Mouse (Mus musculus): ENCODE data around the gene 4921507P07Rik.
A peak's percentile ranks its signal among the peaks of the same experiment; 100 is the strongest.
"Not testable (repeated sequence)": the region's sequence is repeated elsewhere in the genome, so short reads cannot be mapped to it uniquely, and the experiment has no call there.

The 4921507P07Rik gene

DNA sequence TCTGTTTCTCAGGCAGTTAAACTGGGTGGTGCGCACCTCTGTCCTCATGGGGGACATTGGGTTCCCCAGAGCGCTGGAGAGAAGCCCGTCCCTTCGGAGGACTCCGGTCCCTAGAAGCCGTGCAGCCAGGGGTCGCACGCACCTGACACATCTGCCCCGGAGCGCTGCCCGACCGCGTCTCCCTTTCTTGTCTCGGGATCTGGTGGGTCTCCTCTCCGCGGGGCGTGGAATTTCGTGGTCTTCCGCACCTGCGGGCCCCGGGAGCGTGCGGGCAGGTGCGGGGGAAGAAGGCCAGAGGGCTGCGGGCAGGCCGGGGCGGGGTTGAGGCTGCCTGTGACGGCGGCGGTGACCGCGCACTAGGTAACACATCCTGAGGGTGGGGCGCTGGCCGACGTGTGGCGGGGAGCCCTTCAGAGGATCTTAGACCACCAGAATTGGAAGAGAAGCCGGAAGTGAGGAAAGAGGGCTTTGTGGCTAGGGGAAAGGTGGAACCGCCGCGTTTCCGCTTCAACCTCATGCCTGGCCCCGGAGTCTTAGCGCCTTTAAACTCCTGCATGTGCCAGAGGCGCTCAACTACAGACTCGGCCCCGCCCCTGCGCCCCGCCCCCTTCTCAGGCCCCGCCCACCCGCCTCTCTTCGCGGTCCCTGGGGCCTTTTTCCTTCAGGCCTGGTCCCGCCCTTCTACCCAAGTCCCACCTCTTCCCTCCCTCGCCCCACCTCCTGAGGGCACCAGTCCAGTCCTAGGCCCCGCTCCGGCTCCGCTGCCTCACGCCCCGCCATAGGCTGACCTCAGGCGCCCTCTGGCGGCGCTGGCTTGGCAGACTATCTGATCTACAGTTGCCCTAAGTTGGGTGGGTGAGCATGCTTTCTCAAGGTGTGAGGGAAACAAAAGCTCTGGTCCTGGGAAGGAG, at the start of gene 4921507P07Rik:
Gene 4921507P07Rik (minus strand): TSS at position 332 of the 911 bp plus-strand sequence.
- DNase-seq (ENCODE audit: low spot score) = peak; percentile 83

- no peak for DNase-seq (ENCODE audit: low spot score)
These were observed 48.3 kb upstream of the 4921507P07Rik start for GRCm38 (mm10) chr6:50644701-50645100.

GRCm38 (mm10) chr6:50641898-50642297, 45.5 kb upstream of the 4921507P07Rik start:
- no peak for DNase-seq (ENCODE audit: low spot score)

GRCm38 (mm10) chr6:50640377-50640776, 43.9 kb upstream of the 4921507P07Rik start:
- no peak for DNase-seq (ENCODE audit: low spot score)

- DNase-seq (ENCODE audit: low spot score) = no peak
These were observed 43.2 kb upstream of the 4921507P07Rik start for GRCm38 (mm10) chr6:50639656-50640055.

DNA sequence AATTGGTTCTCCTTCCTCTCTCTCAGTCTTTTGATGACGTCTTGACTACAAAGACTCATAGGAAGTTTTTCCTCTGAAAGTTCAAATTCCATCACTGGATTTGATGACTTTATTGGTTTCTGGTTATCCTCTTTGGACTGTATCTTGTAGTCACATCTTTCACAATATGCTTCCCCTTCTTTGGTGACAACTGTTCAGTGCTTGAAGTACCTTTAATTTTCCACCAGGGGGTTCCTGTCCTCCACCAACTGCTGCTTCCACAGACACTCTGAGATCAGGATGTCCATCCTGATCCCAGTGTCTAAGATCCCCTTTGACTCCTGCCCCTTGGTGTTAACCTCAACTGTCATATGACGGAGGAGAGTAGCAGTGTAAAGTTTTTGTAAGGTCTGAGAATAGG, 29.7 kb upstream of the 4921507P07Rik start:
- DNase-seq (ENCODE audit: low spot score) = not testable (repeated sequence)

- not testable (repeated sequence) for DNase-seq (ENCODE audit: low spot score)
These were observed 21.8 kb upstream of the 4921507P07Rik start for GRCm38 (mm10) chr6:50618273-50618672.

DNA sequence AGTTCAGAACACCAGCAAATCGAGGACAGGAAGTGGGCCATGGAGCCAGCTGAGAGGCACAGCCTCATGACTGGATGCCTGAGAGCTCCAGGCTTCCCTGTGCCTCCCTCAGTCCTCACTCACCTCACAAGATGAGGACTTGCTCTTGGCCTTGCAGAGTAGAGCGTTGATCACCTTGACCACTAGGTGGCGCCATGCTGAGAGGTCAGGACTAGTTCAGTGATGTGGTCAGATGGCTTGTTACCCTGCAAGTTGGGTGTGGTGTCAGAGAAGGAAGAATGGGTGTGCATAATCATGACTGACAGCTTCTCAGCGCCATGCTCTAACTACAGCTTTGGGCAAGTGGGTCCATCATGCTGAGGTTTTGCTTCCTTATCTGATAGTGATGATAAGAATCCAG, 5.2 kb upstream of the 4921507P07Rik start:
- no peak for DNase-seq (ENCODE audit: low spot score)

DNA sequence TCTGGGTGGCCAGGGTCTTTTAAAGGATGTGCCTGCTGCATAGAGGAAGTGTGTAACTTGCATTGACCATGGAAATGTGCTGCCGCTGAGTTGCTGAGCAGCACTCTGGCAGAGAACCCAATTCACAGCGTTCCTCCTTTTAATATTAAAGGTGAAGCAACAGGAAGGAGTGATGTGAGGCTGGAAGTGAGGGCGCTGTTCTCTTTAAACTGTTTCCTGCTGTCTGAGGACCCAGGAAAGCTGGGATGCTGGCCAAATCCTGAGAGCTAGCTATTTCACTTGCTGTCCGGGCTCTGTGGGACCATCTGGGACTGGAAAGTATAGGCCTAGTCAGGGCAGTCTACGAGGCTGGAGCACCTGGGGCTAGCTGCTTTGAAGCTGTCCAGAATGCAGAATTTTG, 2.1 kb upstream of the 4921507P07Rik start:
- DNase-seq (ENCODE audit: low spot score) = no peak

GRCm38 (mm10) chr6:50594372-50594771, 2.1 kb downstream of the 4921507P07Rik start:
- DNase-seq (ENCODE audit: low spot score) = no peak

- no peak for DNase-seq (ENCODE audit: low spot score)
These were observed 3.0 kb downstream of the 4921507P07Rik start for GRCm38 (mm10) chr6:50593334-50593845.

GRCm38 (mm10) chr6:50590234-50590633, 6.2 kb downstream of the 4921507P07Rik start:
- no peak for DNase-seq (ENCODE audit: low spot score)

GRCm38 (mm10) chr6:50588251-50588650, 8.2 kb downstream of the 4921507P07Rik start:
- peak; percentile 56 for DNase-seq (ENCODE audit: low spot score)

GRCm38 (mm10) chr6:50587412-50587811, 9.0 kb downstream of the 4921507P07Rik start:
- DNase-seq (ENCODE audit: low spot score) = no peak

- DNase-seq (ENCODE audit: low spot score) = no peak
These were observed 10.1 kb downstream of the 4921507P07Rik start for GRCm38 (mm10) chr6:50586316-50586715.

- DNase-seq (ENCODE audit: low spot score) = no peak
These were observed 10.7 kb downstream of the 4921507P07Rik start for GRCm38 (mm10) chr6:50585733-50586132.

DNA sequence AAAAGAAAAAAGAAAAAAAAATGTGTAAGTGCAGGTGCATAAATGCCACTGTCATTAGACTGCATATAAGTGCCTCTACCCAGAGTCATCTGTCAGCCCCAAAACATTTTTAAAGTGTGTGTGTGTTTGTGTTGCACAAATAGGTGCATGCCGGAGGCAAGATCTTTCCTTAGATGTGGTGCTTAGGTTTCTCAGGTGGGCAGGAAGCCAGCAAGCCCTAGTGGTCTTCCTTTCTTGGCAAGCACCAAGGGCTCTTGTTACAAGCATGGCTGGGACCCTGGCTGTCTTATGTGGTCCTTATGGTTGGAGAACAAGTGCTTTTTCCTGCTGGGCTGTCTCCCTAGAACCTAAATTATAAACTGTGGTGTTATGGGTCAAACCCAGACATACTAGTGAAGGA, 24.8 kb downstream of the 4921507P07Rik start:
- DNase-seq (ENCODE audit: low spot score) = no peak

DNA sequence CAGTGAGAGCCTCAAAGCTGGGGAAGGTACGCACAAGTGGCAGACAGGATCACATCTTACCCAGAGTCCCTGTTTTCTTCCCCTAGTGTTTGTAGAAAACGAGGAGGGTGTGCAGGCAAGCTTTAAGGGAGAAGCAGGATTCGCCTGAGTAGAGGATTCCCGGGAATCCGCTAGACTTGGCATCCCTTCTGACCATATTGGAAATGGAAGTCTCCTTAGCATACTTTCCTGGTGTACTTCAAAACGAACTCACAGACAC, 29.5 kb downstream of the 4921507P07Rik start:
- no peak for DNase-seq (ENCODE audit: low spot score)

DNA sequence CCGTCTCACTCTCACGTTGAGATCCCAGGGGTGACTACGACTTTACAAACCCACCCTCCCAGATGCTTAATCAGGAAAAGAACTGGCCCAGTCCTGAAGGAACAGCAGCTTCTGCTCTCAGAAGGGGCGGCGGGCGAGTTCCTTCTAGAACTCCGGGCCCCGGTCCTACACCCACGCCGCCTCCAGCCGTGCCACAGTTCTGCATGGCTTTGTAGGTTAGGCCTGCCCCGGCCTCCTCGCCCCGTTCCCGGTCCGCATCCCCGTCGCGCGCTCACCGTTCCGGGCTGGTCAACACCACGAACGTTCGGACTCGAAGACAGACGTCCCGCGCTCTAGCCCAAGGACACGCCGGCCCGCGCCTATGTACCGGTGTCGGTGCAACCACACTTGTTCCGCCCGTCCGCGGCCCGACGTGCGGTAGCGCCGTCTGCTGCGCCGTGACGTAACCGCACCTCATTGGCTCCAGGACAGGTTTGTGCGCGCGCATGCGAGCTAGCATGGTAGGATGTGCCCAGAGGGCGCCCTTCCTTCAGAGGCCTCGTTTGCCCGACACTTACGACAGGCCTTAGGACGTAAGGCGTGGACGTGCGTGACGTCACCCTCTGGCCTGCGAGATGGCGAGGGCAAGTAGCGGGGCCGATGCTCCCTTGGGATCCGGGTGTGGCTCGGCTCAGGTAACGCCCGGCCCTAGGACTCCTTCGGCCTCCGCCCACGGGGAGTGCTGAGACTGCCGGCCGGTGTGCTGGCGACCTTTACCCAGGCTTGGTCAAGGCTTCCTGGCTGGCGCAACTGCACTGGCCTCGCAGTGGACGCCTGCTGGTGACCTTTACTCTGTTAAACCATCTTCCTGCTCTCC, 30.1 kb downstream of the 4921507P07Rik start, which contains the start of gene Cycs:
Gene Cycs (minus strand): TSS at position 398 of the 856 bp plus-strand sequence.
- DNase-seq (ENCODE audit: low spot score) = peak; percentile 98

DNA sequence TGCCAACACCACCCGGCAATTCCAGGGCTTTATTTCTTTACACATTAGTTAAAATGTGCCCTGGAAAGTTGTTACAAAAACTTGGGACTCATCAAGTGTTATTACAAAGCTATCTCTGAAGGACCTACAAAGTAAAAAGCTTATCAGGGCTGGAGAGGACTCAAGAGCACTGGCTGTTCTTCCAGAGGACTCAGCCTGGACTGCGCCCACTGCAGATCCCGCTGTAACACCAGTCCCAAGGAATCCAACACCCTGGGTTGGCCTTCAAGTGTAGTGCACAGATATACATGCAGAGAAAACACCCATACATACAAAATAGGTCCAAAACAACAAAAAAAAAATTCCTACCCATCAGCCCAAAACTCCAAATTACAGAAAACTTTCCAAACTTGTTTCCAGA, 32.8 kb downstream of the 4921507P07Rik start:
- no peak for DNase-seq (ENCODE audit: low spot score)

DNA sequence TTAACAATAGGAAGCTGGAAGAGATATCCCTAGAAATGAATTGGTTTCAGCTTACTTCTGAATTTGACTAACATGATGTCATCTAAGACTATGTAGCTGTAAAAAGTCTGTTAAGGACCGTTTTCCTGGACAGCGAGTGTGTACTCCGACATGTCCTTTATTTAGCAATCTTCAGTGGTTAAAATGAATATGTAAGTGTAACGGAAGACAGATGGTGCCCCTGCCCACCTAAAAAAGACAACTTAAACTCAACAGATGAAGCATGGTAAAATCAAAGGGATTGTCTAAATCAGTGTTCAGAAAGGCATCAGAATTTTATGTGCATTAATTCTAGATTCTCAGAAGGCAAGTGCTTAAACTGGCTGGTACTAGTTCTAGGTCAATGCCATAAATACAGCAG, 34.0 kb downstream of the 4921507P07Rik start:
- DNase-seq (ENCODE audit: low spot score) = no peak

GRCm38 (mm10) chr6:50560776-50561175, 35.7 kb downstream of the 4921507P07Rik start:
- no peak for DNase-seq (ENCODE audit: low spot score)

- DNase-seq (ENCODE audit: low spot score) = no peak
These were observed 37.6 kb downstream of the 4921507P07Rik start for GRCm38 (mm10) chr6:50558877-50559276.

Data from left cerebral cortex, adult 11 months (tissue).